Mouse (Mus musculus): ENCODE data around the gene Nup98.

DNA sequence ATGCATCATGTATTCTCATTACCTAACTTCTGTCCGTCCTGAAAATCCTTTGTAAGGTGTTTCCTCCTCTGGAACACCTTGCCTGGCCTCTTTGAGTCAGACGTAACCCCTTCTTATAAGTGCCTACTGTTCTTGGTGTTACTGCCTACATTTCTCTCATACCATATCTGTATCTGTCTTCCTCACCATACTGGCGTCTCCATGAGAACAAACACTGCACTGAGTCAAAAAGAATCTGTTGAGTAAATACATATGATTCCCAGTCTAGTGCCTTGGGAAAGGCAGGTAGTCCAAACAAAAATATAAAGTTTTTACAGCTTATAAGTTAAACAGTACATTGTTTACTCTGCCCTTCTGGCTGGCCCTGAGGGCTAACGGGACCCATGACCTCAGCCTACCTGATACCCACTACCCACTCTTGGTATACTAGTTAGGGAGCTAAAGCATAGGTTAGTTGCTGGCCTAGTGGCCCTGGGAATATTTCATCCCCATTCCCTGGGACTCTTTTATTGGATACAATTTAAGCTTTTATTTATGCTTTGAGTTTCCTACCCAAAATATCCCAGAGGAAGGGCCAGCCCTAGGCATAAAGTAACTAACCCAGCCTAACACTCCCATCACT lies 18.2 kb upstream of the Nup98 start:
- no peak for TF ChIP-seq POLR2A (IDR thresholded peaks at IDR 0.05; ENCODE audit: insufficient read length, low read depth)
- TF ChIP-seq CEBPB (IDR thresholded peaks at IDR 0.05; ENCODE audit: insufficient read depth, poor library complexity, severe bottlenecking) = no peak
- no peak for TF ChIP-seq USF1 (IDR thresholded peaks at IDR 0.05; ENCODE audit: low read depth)
